Mouse (Mus musculus): ENCODE data around the gene Hipk1. TPM values are rescaled to one million over a fixed set of nuclear protein-coding genes. Genes with fewer than 3 reads are reported as not detected.

Hipk1 gene
- polyA plus RNA-seq, 1 experiment from 2014 or later, result 8.3 TPM

DNA sequence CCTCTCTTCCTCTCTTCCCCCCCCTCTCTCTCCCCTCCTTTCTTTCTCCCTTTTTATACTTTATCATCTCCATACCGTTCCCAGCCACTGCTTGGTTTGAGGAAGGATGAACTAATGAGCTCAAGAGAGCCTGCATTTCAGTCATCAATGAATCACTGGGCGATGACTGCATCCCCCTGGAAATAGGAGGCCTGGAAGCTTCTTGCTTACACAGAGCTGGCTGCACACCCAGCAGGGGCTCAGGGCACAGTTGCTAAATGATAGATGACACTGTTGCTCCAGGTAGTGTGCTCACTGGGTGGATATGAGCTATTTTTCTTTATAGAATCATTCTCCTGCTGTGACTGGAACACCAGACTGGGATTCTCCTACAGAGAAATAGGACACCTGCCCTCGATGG, 95.8 kb downstream of the Hipk1 start:
- Histone ChIP-seq H3K9ac (replicated peaks) (no peak overlapping the region), H3K9me3 (ENCODE audit: low read length) (no peaks in the 10 kb centered on the region), H3K36me3 (replicated peaks; ENCODE audit: insufficient read depth, low read length) (no peaks in the 10 kb centered on the region), H3K27ac (ENCODE audit: low read depth) (no peak overlapping the region), H3K4me3 (ENCODE audit: low read depth, low read length) (no peak overlapping the region), H3K4me1 (ENCODE audit: insufficient read depth) (no peaks in the 10 kb centered on the region), H3K27me3 (ENCODE audit: insufficient read depth, low read length) (no peaks in the 10 kb centered on the region), H3K4me2 (ENCODE audit: low read depth, low read length) (no peak overlapping the region)
- TF ChIP-seq CTCF (IDR thresholded peaks at IDR 0.05; ENCODE audit: low read depth), result no peak
- no peak for TF ChIP-seq EP300 (IDR thresholded peaks at IDR 0.05; ENCODE audit: low read depth)
- WGBS (ENCODE audit: insufficient replicate concordance), result 53% methylated on average over 3 of the region's 3 CpGs
- DNase-seq, result no peak
- ATAC-seq, result no peak

GRCm38 (mm10) chr3:103690506-103690905, 100.9 kb downstream of the Hipk1 start:
- TF ChIP-seq EP300 (IDR thresholded peaks at IDR 0.05; ENCODE audit: low read depth) (no peak), CTCF (IDR thresholded peaks at IDR 0.05; ENCODE audit: low read depth) (peak; percentile 44)
- no peaks in the 10 kb centered on the region for H3K36me3 ChIP-seq (replicated peaks; ENCODE audit: insufficient read depth, low read length)
- no peaks in the 10 kb centered on the region for H3K27me3 ChIP-seq (ENCODE audit: insufficient read depth, low read length)
- H3K9ac ChIP-seq (replicated peaks), result no peak overlapping the region
- no peaks in the 10 kb centered on the region for H3K4me1 ChIP-seq (ENCODE audit: insufficient read depth)
- H3K4me3 ChIP-seq (ENCODE audit: low read depth, low read length), result no peak overlapping the region
- no peak overlapping the region for H3K4me2 ChIP-seq (ENCODE audit: low read depth, low read length)
- ATAC-seq (no peak), DNase-seq (no peak)
- H3K27ac ChIP-seq (ENCODE audit: low read depth), result no peak overlapping the region
- 74% methylated on average over 3 of the region's 3 CpGs for WGBS (ENCODE audit: insufficient replicate concordance)
- no peaks in the 10 kb centered on the region for H3K9me3 ChIP-seq (ENCODE audit: low read length)

Other genes starting within 250 kb of the Hipk1 start
- gene Syt6, start 216.3 kb downstream of the Hipk1 start, polyA plus RNA-seq (2015; fragmentation: Nextera tagmentation; extraction: Ambion mirVana), result not detected in 2 replicates
- 0.18 and 0.20 TPM in 2 replicates for gene Atg4a-ps, start 145.5 kb downstream of the Hipk1 start, polyA plus RNA-seq (2015; fragmentation: Nextera tagmentation; extraction: Ambion mirVana)
- 2.6 TPM in 2 replicates for gene Olfml3, start 53.6 kb downstream of the Hipk1 start, polyA plus RNA-seq (2015; fragmentation: Nextera tagmentation; extraction: Ambion mirVana)
- not detected in 2 replicates for gene Gm10964, start 52.2 kb downstream of the Hipk1 start, polyA plus RNA-seq (2015; fragmentation: Nextera tagmentation; extraction: Ambion mirVana)
- gene Dclre1b, start 17.9 kb upstream of the Hipk1 start, polyA plus RNA-seq (2015; fragmentation: Nextera tagmentation; extraction: Ambion mirVana), result 19.0 and 22.8 TPM in 2 replicates
- 12.5 and 14.1 TPM in 2 replicates for gene Ap4b1, start 18.0 kb upstream of the Hipk1 start, polyA plus RNA-seq (2015; fragmentation: Nextera tagmentation; extraction: Ambion mirVana)
- gene Gm43064, start 18.0 kb upstream of the Hipk1 start, polyA plus RNA-seq (2015; fragmentation: Nextera tagmentation; extraction: Ambion mirVana), result 0.12 TPM in 1 of 2 replicates, not detected in the other
- gene Bcl2l15, start 41.0 kb upstream of the Hipk1 start, polyA plus RNA-seq (2015; fragmentation: Nextera tagmentation; extraction: Ambion mirVana), result 0.07 and 0.54 TPM in 2 replicates
- 3.0 and 3.6 TPM in 2 replicates for gene Ptpn22, start 68.2 kb upstream of the Hipk1 start, polyA plus RNA-seq (2015; fragmentation: Nextera tagmentation; extraction: Ambion mirVana)
- 3.4 and 3.8 TPM in 2 replicates for gene Rsbn1, start 122.6 kb upstream of the Hipk1 start, polyA plus RNA-seq (2015; fragmentation: Nextera tagmentation; extraction: Ambion mirVana)
- 3.8 and 3.9 TPM in 2 replicates for gene Phtf1, start 176.5 kb upstream of the Hipk1 start, polyA plus RNA-seq (2015; fragmentation: Nextera tagmentation; extraction: Ambion mirVana)

Measured in liver, postnatal 0 days (tissue).